12 mouse cellular contexts compared by ENCODE assay signal in the genomic region with DNA sequence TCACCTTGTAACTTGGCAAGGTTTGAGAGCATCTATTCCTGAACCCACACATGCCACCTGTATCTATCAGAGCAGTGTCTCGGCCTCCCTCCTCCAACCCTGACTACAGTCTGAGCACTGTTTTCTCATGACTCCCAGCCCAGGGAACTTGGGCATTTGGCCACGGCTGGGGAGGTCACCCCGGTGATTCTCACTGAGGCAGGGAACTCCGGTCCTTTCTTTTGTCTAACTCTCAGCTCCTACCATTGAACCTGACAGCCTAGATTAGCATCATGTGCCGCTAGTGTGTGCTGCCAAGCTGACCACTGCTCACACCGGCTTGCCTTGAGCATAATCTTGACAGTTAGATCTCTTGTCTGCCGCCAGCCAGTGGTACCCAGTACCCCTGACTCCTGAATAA.
DNase-seq lines count a peak whose midpoint lies in the region; ATAC-seq lines count a peak whose summit lies in the region.
"Had no signal": no experiment of that assay in that cellular context is flagged by ENCODE, and none has a peak within 500 bp of the region (broad histone marks: within the 10 kb centered on the region; RNA-seq: fewer than 3 reads in every experiment).

No protein-coding gene starts in this region.

- no peak for ATAC-seq in forebrain, embryonic 13.5 days
- ATAC-seq in neural tube, embryonic 15.5 days (ENCODE audit: low FRiP score), result peak; percentile 30; the same call in 1 of the 2 replicates
- ATAC-seq: liver, embryonic 12.5 days had no signal

- peaks cover 89% of the 10 kb centered on the region for H3K4me1 ChIP-seq in forebrain, embryonic 13.5 days
- H3K4me1 ChIP-seq in limb, embryonic 10.5 days, result peaks cover 48% of the 10 kb centered on the region
- peaks cover 56% of the 10 kb centered on the region for H3K4me1 ChIP-seq in neural tube, embryonic 15.5 days

- H3K9ac ChIP-seq in forebrain, embryonic 13.5 days, result peak overlapping the region; percentile 41
- H3K9ac ChIP-seq in neural tube, embryonic 15.5 days (replicated peaks), result no peak overlapping the region
- H3K9ac ChIP-seq: liver, embryonic 12.5 days had no signal

- peak; percentile 55 to 59 for DNase-seq in cerebellum, postnatal 14 days
- DNase-seq in cerebellum, adult 18-20 months, result no peak
- DNase-seq in limb, embryonic 10.5 days (ENCODE audit: low spot score), result no peak
- no peak for DNase-seq in frontal cortex, postnatal 25 days (ENCODE audit: low spot score in 2 of 2)
- no peak for DNase-seq in layer of hippocampus, adult 8-10 months (ENCODE audit: low spot score in 2 of 2)
- DNase-seq in cerebellum, postnatal 4 days (ENCODE audit: low spot score in 2 of 2), result no peak
- DNase-seq: gastrocnemius, postnatal 25 days; kidney, adult 8-10 months had no signal

- H3K27ac ChIP-seq in forebrain, embryonic 13.5 days, result peak overlapping the region; percentile 96
- 0 out of 2 replicates have a peak overlapping the region, but pooled peaks have one; percentile 20 for H3K27ac ChIP-seq in limb, embryonic 10.5 days
- peak overlapping the region; percentile 72 for H3K27ac ChIP-seq in neural tube, embryonic 15.5 days (replicated peaks)
- H3K27ac ChIP-seq: liver, embryonic 12.5 days had no signal

- peak overlapping the region; percentile 62 for H3K4me2 ChIP-seq in forebrain, embryonic 13.5 days
- H3K4me2 ChIP-seq in neural tube, embryonic 15.5 days, result peak overlapping the region; percentile 38
- H3K4me2 ChIP-seq: liver, embryonic 12.5 days had no signal

- 19% methylated on average over 7 of the region's 7 CpGs for WGBS in forebrain, embryonic 13.5 days
- 68% methylated on average over 7 of the region's 7 CpGs for WGBS in limb, embryonic 10.5 days
- WGBS in neural tube, embryonic 15.5 days, result 25% methylated on average over 7 of the region's 7 CpGs

- H3K4me3 ChIP-seq in forebrain, embryonic 13.5 days, result peak overlapping the region; percentile 5
- no peak overlapping the region for H3K4me3 ChIP-seq in limb, embryonic 10.5 days
- H3K4me3 ChIP-seq in neural tube, embryonic 15.5 days (replicated peaks), result no peak overlapping the region
- H3K4me3 ChIP-seq: left cerebral cortex, adult 2 months; liver, embryonic 12.5 days had no signal

- no peaks in the 10 kb centered on the region for H3K9me3 ChIP-seq in forebrain, embryonic 13.5 days (replicated peaks)
- H3K9me3 ChIP-seq in limb, embryonic 10.5 days (replicated peaks), result no peaks in the 10 kb centered on the region
- no peaks in the 10 kb centered on the region for H3K9me3 ChIP-seq in neural tube, embryonic 15.5 days (replicated peaks)
- H3K9me3 ChIP-seq: liver, embryonic 12.5 days had no signal

- H3K36me3 ChIP-seq in forebrain, embryonic 13.5 days (ENCODE audit: poor library complexity, severe bottlenecking), result no peaks in the 10 kb centered on the region
- peaks cover 50% of the 10 kb centered on the region for H3K36me3 ChIP-seq in limb, embryonic 10.5 days
- no peaks in the 10 kb centered on the region for H3K36me3 ChIP-seq in neural tube, embryonic 15.5 days

- H3K27me3 ChIP-seq in forebrain, embryonic 13.5 days, result no peaks in the 10 kb centered on the region
- no peaks in the 10 kb centered on the region for H3K27me3 ChIP-seq in limb, embryonic 10.5 days (ENCODE audit: low read depth, poor library complexity, severe bottlenecking)
- no peaks in the 10 kb centered on the region for H3K27me3 ChIP-seq in neural tube, embryonic 15.5 days (replicated peaks)
- H3K27me3 ChIP-seq: liver, embryonic 12.5 days had no signal

Comparison
In these comparisons a context has a peak if more than half of its experiments do, and no peak if none do; other contexts are left out.
1. DNase-seq: peak in cerebellum, postnatal 14 days (2 of 2); none in cerebellum, adult 18-20 months (0 of 2), limb, embryonic 10.5 days (single experiment), frontal cortex, postnatal 25 days (0 of 2), layer of hippocampus, adult 8-10 months (0 of 2) and cerebellum, postnatal 4 days (0 of 2).
2. H3K27ac ChIP-seq: peak in every context shown above with its lines; median percentile 96 in forebrain, embryonic 13.5 days; 72 in neural tube, embryonic 15.5 days; 20 in limb, embryonic 10.5 days.